Mouse (Mus musculus): ENCODE measurements around the gene Magix. TPM values are rescaled to one million over a fixed set of nuclear protein-coding genes. Genes with fewer than 3 reads are reported as not detected.

The Magix gene
- polyA plus RNA-seq (2012; fragmentation: generic; extraction: Trizol) = under 1 TPM; 0.01 to 0.20 TPM

DNA sequence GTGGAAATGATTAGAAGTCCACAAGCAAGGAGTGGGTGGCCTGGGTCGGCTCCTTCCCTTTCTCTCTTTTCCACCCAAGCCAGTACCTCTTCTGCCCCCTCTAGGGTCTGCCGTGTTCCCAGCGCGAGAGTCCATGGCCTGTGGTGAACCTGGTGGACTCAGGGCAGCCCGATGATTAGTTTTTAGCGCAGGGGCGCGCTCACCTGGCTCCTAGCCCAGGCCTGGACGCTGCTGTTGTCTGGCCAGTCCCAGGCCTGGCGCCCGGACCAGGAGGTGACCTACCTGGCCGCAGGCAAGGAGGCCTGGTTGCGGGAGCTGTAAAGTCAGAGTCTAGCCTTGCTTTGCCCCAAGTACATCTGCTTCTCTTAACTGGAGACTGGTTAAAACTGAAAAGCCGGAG lies at the start of gene Magix:
Gene Magix, minus strand, starts transcription at position 388 of the 400 bp plus-strand sequence.

GRCm38 (mm10) chrX:7728215-7728921 lies 47.3 kb upstream of the Magix start, which contains the start of gene Praf2:
Gene Praf2, plus strand, starts transcription at chrX:7728439.

DNA sequence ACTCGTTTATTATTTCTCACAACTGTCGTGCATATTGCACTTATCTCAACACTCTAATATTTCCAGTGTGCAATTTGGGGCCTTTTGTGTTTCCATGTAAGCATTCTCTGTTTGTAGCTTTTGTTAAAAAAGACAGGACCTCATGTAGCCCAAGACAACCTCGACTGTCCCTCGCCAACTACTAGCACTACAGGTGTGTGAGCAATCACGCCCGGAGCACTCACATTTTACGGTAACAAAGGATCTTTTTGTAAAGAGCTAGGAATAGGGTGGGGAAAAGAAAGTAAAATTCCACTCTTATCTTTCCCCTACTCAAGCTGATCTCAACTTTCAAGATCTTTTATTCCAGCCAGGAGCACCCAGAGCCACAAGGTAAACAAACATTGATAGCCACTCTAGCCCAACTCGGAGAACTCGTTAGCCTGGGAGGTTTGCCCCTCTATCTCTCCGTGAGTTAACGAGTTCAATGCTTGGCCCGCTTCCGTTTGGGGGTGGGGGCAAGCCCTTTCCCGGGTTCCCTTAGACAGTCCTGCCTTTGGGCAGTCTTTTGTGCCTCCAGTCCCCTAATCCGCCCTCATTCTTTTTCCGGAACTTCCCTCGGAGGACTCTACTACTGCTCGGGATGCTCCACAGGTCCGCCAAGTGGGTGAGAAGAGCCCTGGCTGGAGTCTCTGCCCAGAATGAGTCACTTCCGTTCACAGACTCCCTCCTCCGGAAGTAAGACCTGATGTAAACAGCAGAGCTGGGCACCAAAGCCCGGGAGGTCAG lies 40.6 kb upstream of the Magix start, which contains the start of gene Gm45208:
Gene Gm45208, plus strand, starts transcription at position 732 of the 768 bp plus-strand sequence.

DNA sequence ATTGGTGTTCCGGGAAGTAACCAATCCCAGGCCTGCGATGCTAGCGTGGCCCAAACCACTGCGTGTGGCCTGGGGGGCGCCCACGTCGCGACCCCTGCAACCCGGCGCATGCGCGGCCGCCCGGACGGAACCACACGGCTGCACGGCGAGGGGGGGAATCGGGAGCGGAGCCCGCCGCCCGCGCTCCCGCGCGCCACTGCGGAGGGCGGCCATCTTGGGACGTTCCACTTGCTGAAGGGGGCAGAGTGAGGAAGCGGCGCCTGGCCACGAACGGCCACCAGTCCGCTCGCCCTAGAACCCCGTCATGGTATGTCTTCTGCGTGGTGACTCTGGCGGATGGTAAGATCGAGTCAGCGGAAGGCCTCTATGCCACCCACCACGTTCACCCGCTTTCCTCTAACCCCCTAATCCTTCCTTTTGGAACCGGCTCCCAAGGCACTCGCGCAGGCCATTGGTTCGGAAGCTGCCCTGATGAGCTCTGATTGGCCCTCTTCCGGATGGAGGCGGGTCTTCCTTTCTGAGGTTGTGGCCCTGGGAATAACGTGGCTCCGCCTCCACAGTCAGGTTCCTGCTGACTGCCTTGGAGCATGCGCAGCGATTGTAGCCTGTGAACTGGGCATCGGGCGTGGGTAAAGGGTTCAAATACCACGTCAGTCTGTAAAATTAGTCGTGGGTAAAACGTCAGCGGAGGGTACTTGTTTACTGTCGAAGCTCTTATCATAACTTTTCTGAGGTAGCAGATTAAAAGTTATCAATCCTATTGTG lies 33.3 kb upstream of the Magix start, which contains the start of gene Wdr45:
Gene Wdr45, plus strand, starts transcription at position 199 of the 765 bp plus-strand sequence.

DNA sequence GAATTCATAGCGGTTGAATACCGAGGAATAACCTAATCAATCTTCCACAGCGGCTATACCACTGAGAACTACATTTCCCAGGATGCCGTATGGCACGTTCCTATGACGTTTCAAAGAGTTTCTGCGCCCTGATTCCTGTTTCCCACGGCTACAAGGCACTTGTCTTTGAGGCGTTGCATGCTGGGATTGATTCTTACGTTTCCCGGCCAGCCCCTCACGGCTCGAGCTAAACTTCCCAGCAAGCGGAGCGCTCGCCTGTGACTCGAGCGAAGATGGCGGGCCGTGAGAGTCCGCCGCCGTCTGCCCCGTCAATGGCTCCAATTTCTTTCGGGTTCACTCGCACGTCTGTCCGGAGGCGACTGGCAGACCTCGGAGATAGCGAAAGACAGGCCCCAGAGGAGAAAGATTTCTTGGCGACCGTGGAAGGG lies 15.9 kb upstream of the Magix start, which contains the start of gene Gpkow:
Gene Gpkow, plus strand, starts transcription at position 178 of the 428 bp plus-strand sequence.

GRCm38 (mm10) chrX:7670921-7671623 lies 10.0 kb downstream of the Magix start, which contains the start of gene Plp2:
Gene Plp2, minus strand, starts transcription at chrX:7671390.

GRCm38 (mm10) chrX:7657221-7657639 lies 23.8 kb downstream of the Magix start, which contains the start of gene Prickle3:
Gene Prickle3, plus strand, starts transcription at chrX:7657260.

DNA sequence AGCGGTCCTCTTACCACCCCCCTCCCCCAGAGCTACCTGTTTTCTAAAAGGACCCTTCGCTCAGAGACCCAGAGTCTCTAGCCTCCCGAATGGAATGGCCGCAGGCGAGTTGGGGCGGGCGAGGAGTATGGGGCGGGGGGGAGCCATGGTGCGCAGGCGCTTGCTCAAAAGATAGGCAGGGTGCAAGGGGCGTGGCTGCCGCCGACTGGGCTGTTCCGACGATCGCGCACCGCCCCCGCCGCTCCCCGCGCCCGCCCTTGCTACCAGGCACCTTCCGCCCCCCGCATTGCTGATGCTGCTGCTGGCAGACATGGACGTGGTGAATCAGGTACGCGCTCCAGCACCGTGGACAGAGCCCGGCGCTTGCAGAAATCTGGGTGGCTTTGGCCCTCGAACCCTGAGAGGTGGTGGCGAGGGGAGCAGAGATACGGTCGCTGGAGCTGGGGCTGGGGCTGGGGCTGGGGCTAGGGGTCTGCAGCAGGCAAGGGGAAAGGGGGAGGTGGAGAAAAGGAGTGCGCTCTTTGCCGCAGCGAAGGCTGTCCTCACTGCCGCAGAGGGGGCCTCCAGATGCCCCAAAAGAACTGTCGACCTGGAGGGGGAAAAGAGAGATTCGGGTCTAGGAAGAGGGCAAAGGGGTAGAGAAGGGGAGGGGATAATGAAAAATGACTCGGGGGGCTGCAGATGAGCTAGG lies 42.5 kb downstream of the Magix start, which contains the start of gene Syp:
Gene Syp, plus strand, starts transcription at position 71 of the 691 bp plus-strand sequence.

Other genes with a start within 250 kb of the Magix start
- gene Foxp3, start 107.6 kb downstream of the Magix start, polyA plus RNA-seq (2012; fragmentation: generic; extraction: Trizol) = under 1 TPM; 0.12 to 0.41 TPM
- gene Ppp1r3f, start 107.0 kb downstream of the Magix start, polyA plus RNA-seq (2012; fragmentation: generic; extraction: Trizol) = 1 to 10 TPM; 1.5 to 4.1 TPM
- 10 to 100 TPM; 26.1 to 46.2 TPM for gene Ccdc22, start 75.7 kb downstream of the Magix start, polyA plus RNA-seq (2012; fragmentation: generic; extraction: Trizol)
- under 1 TPM in 1 of 2 experiments, not detected in 1; 0.01 TPM for gene Cacna1f, start 74.2 kb downstream of the Magix start, polyA plus RNA-seq (2012; fragmentation: generic; extraction: Trizol)
- under 1 TPM; 0.22 to 0.81 TPM for gene Syp, start 42.8 kb downstream of the Magix start, polyA plus RNA-seq (2012; fragmentation: generic; extraction: Trizol)
- under 1 TPM; 0.16 to 0.66 TPM for gene Prickle3, start 24.0 kb downstream of the Magix start, polyA plus RNA-seq (2012; fragmentation: generic; extraction: Trizol)
- 100 to 1,000 TPM; 442 to 683 TPM for gene Plp2, start 9.9 kb downstream of the Magix start, polyA plus RNA-seq (2012; fragmentation: generic; extraction: Trizol)
- gene Gpkow, start 15.9 kb upstream of the Magix start, polyA plus RNA-seq (2012; fragmentation: generic; extraction: Trizol) = 10 to 100 TPM in 1 of 2 experiments, 1 to 10 TPM in 1; 2.5 to 11.5 TPM
- gene Wdr45, start 33.1 kb upstream of the Magix start, polyA plus RNA-seq (2012; fragmentation: generic; extraction: Trizol) = 10 to 100 TPM; 15.4 to 54.3 TPM
- under 1 TPM in 1 of 2 experiments, not detected in 1; 0.24 TPM for gene Gm45208, start 41.0 kb upstream of the Magix start, polyA plus RNA-seq (2012; fragmentation: generic; extraction: Trizol)
- 100 to 1,000 TPM; 113 to 154 TPM for gene Praf2, start 47.2 kb upstream of the Magix start, polyA plus RNA-seq (2012; fragmentation: generic; extraction: Trizol)
- 1 to 10 TPM; 2.4 to 7.6 TPM for gene Ccdc120, start 69.7 kb upstream of the Magix start, polyA plus RNA-seq (2012; fragmentation: generic; extraction: Trizol)
- 10 to 100 TPM; 32.8 to 42.6 TPM for gene Tfe3, start 81.3 kb upstream of the Magix start, polyA plus RNA-seq (2012; fragmentation: generic; extraction: Trizol)
- gene Gripap1, start 108.5 kb upstream of the Magix start, polyA plus RNA-seq (2012; fragmentation: generic; extraction: Trizol) = 10 to 100 TPM in 1 of 2 experiments, 1 to 10 TPM in 1; 5.9 to 35.2 TPM
- 1 to 10 TPM in 1 of 2 experiments, under 1 TPM in 1; 0.34 to 4.5 TPM for gene Kcnd1, start 141.0 kb upstream of the Magix start, polyA plus RNA-seq (2012; fragmentation: generic; extraction: Trizol)
- 10 to 100 TPM; 21.4 to 48.2 TPM for gene Otud5, start 160.1 kb upstream of the Magix start, polyA plus RNA-seq (2012; fragmentation: generic; extraction: Trizol)
- gene Pim2, start 197.0 kb upstream of the Magix start, polyA plus RNA-seq (2012; fragmentation: generic; extraction: Trizol) = 1 to 10 TPM in 1 of 2 experiments, under 1 TPM in 1; 0.71 to 4.9 TPM
- gene Slc35a2, start 202.8 kb upstream of the Magix start, polyA plus RNA-seq (2012; fragmentation: generic; extraction: Trizol) = 10 to 100 TPM; 14.0 to 50.6 TPM
- 100 to 1,000 TPM; 107 to 150 TPM for gene Pqbp1, start 218.0 kb upstream of the Magix start, polyA plus RNA-seq (2012; fragmentation: generic; extraction: Trizol)
- 100 to 1,000 TPM in 1 of 2 experiments, 10 to 100 TPM in 1; 94.4 to 138 TPM for gene Timm17b, start 218.1 kb upstream of the Magix start, polyA plus RNA-seq (2012; fragmentation: generic; extraction: Trizol)
- not detected for gene Gm10491, start 226.6 kb upstream of the Magix start, polyA plus RNA-seq (2012; fragmentation: generic; extraction: Trizol)
- gene Gm10490, start 228.3 kb upstream of the Magix start, polyA plus RNA-seq (2012; fragmentation: generic; extraction: Trizol) = not detected
- not detected for gene Pcsk1n, start 238.6 kb upstream of the Magix start, polyA plus RNA-seq (2012; fragmentation: generic; extraction: Trizol)
- not detected for gene Eras, start 247.4 kb upstream of the Magix start, polyA plus RNA-seq (2012; fragmentation: generic; extraction: Trizol)